Mouse (Mus musculus): Measurements from ENCODE around the gene Srsf4. TPM values are rescaled to one million over a fixed set of nuclear protein-coding genes. Genes with fewer than 3 reads are reported as not detected.

The Srsf4 gene
- total and polyA plus RNA-seq, 2 experiments from 2014 or later: 49.4 to 99.7 TPM

GRCm38 (mm10) chr4:131924096-131924810 lies 50.8 kb downstream of the Srsf4 start:
- no peak overlapping the region for H3K27ac ChIP-seq (ENCODE audit: low read depth, low read length)
- TF ChIP-seq CTCF (IDR thresholded peaks at IDR 0.05; ENCODE audit: low read depth): no peak
- H3K9ac ChIP-seq: no peak overlapping the region
- peaks cover 36% of the 10 kb centered on the region for H3K27me3 ChIP-seq (ENCODE audit: insufficient read depth, low read length)
- H3K36me3 ChIP-seq (ENCODE audit: insufficient read depth): peaks cover 44% of the 10 kb centered on the region
- no peaks in the 10 kb centered on the region for H3K4me1 ChIP-seq (ENCODE audit: insufficient read depth)
- ATAC-seq: no peak
- DNase-seq: no peak
- no peaks in the 10 kb centered on the region for H3K9me3 ChIP-seq (ENCODE audit: low read length)
- WGBS: 38% methylated on average over 6 of the region's 6 CpGs
- no peak overlapping the region for H3K4me2 ChIP-seq (ENCODE audit: low read depth)
- no peak overlapping the region for H3K4me3 ChIP-seq (ENCODE audit: low read depth, low read length)

- ATAC-seq (no peak), DNase-seq (no peak)
- WGBS: 82% methylated on average over 6 of the region's 6 CpGs
- no peak for TF ChIP-seq CTCF (IDR thresholded peaks at IDR 0.05; ENCODE audit: low read depth)
- Histone ChIP-seq H3K27ac (ENCODE audit: low read depth, low read length) (no peak overlapping the region), H3K9me3 (ENCODE audit: low read length) (no peaks in the 10 kb centered on the region), H3K4me3 (ENCODE audit: low read depth, low read length) (no peak overlapping the region), H3K4me2 (ENCODE audit: low read depth) (no peak overlapping the region), H3K36me3 (ENCODE audit: insufficient read depth) (peaks cover 68% of the 10 kb centered on the region), H3K27me3 (ENCODE audit: insufficient read depth, low read length) (no peaks in the 10 kb centered on the region), H3K4me1 (ENCODE audit: insufficient read depth) (no peaks in the 10 kb centered on the region), H3K9ac (no peak overlapping the region)
Observed at GRCm38 (mm10) chr4:131929146-131929545, 55.7 kb downstream of the Srsf4 start.

GRCm38 (mm10) chr4:131939459-131939858 lies 66.0 kb downstream of the Srsf4 start:
- Histone ChIP-seq H3K9me3 (ENCODE audit: low read length) (no peaks in the 10 kb centered on the region), H3K4me1 (ENCODE audit: insufficient read depth) (no peaks in the 10 kb centered on the region), H3K4me3 (ENCODE audit: low read depth, low read length) (no peak overlapping the region), H3K4me2 (ENCODE audit: low read depth) (no peak overlapping the region), H3K9ac (no peak overlapping the region), H3K27me3 (ENCODE audit: insufficient read depth, low read length) (no peaks in the 10 kb centered on the region), H3K36me3 (ENCODE audit: insufficient read depth) (peaks cover 15% of the 10 kb centered on the region), H3K27ac (ENCODE audit: low read depth, low read length) (no peak overlapping the region)
- ATAC-seq (no peak), DNase-seq (no peak)
- 67% methylated on average over 2 of the region's 2 CpGs for WGBS
- no peak for TF ChIP-seq CTCF (IDR thresholded peaks at IDR 0.05; ENCODE audit: low read depth)

- Histone ChIP-seq H3K27ac (ENCODE audit: low read depth, low read length) (no peak overlapping the region), H3K4me2 (ENCODE audit: low read depth) (no peak overlapping the region), H3K36me3 (ENCODE audit: insufficient read depth) (0 out of 2 replicates have a peak, but pooled peaks cover 3% of the 10 kb centered on the region), H3K4me3 (ENCODE audit: low read depth, low read length) (no peak overlapping the region), H3K4me1 (ENCODE audit: insufficient read depth) (no peaks in the 10 kb centered on the region), H3K9ac (no peak overlapping the region), H3K27me3 (ENCODE audit: insufficient read depth, low read length) (no peaks in the 10 kb centered on the region), H3K9me3 (ENCODE audit: low read length) (no peaks in the 10 kb centered on the region)
- WGBS: 85% methylated on average over 4 of the region's 4 CpGs
- no peak for TF ChIP-seq CTCF (IDR thresholded peaks at IDR 0.05; ENCODE audit: low read depth)
- DNase-seq: no peak
- ATAC-seq: no peak
Observed at GRCm38 (mm10) chr4:131940846-131941245, 67.4 kb downstream of the Srsf4 start.

- no peaks in the 10 kb centered on the region for H3K9me3 ChIP-seq (ENCODE audit: low read length)
- no peak for TF ChIP-seq CTCF (IDR thresholded peaks at IDR 0.05; ENCODE audit: low read depth)
- 88% methylated on average over 11 of the region's 11 CpGs for WGBS
- no peak overlapping the region for H3K27ac ChIP-seq (ENCODE audit: low read depth, low read length)
- no peaks in the 10 kb centered on the region for H3K36me3 ChIP-seq (ENCODE audit: insufficient read depth)
- no peak overlapping the region for H3K9ac ChIP-seq
- H3K27me3 ChIP-seq (ENCODE audit: insufficient read depth, low read length): no peaks in the 10 kb centered on the region
- ATAC-seq (no peak), DNase-seq (no peak)
- no peaks in the 10 kb centered on the region for H3K4me1 ChIP-seq (ENCODE audit: insufficient read depth)
- no peak overlapping the region for H3K4me3 ChIP-seq (ENCODE audit: low read depth, low read length)
- H3K4me2 ChIP-seq (ENCODE audit: low read depth): no peak overlapping the region
Observed at GRCm38 (mm10) chr4:131947848-131948247, 74.4 kb downstream of the Srsf4 start.

GRCm38 (mm10) chr4:131949903-131950302 lies 76.5 kb downstream of the Srsf4 start:
- DNase-seq: no peak
- H3K36me3 ChIP-seq (ENCODE audit: insufficient read depth): peaks cover 3% of the 10 kb centered on the region
- no peak overlapping the region for H3K4me2 ChIP-seq (ENCODE audit: low read depth)
- WGBS: 21% methylated on average over 5 of the region's 5 CpGs
- no peak overlapping the region for H3K4me3 ChIP-seq (ENCODE audit: low read depth, low read length)
- no peak overlapping the region for H3K27ac ChIP-seq (ENCODE audit: low read depth, low read length)
- no peaks in the 10 kb centered on the region for H3K4me1 ChIP-seq (ENCODE audit: insufficient read depth)
- no peak overlapping the region for H3K9ac ChIP-seq
- TF ChIP-seq CTCF (IDR thresholded peaks at IDR 0.05; ENCODE audit: low read depth): no peak
- H3K27me3 ChIP-seq (ENCODE audit: insufficient read depth, low read length): no peaks in the 10 kb centered on the region
- ATAC-seq: no peak
- H3K9me3 ChIP-seq (ENCODE audit: low read length): no peaks in the 10 kb centered on the region

GRCm38 (mm10) chr4:131950657-131951056 lies 77.2 kb downstream of the Srsf4 start:
- Histone ChIP-seq H3K4me3 (ENCODE audit: low read depth, low read length) (no peak overlapping the region), H3K27ac (ENCODE audit: low read depth, low read length) (no peak overlapping the region), H3K9me3 (ENCODE audit: low read length) (no peaks in the 10 kb centered on the region), H3K4me2 (ENCODE audit: low read depth) (no peak overlapping the region), H3K36me3 (ENCODE audit: insufficient read depth) (peaks cover 6% of the 10 kb centered on the region), H3K9ac (no peak overlapping the region), H3K27me3 (ENCODE audit: insufficient read depth, low read length) (no peaks in the 10 kb centered on the region), H3K4me1 (ENCODE audit: insufficient read depth) (no peaks in the 10 kb centered on the region)
- DNase-seq (no peak), ATAC-seq (no peak)
- 53% methylated on average over 8 of the region's 8 CpGs for WGBS
- TF ChIP-seq CTCF (IDR thresholded peaks at IDR 0.05; ENCODE audit: low read depth): no peak

Other genes with a start within 250 kb of the Srsf4 start
- 18.5 and 27.4 TPM in 2 replicates for gene Ptpru, start 35.3 kb upstream of the Srsf4 start, total RNA-seq (2014; rRNA removed)
- 15.0 and 21.2 TPM in 2 replicates for gene Ptpru, start 35.3 kb upstream of the Srsf4 start, polyA plus RNA-seq (2015; fragmentation: Nextera tagmentation; extraction: Ambion mirVana)
- 20.3 and 22.2 TPM in 2 replicates for gene Mecr, start 30.1 kb upstream of the Srsf4 start, total RNA-seq (2014; rRNA removed)
- 31.8 and 32.1 TPM in 2 replicates for gene Mecr, start 30.1 kb upstream of the Srsf4 start, polyA plus RNA-seq (2015; fragmentation: Nextera tagmentation; extraction: Ambion mirVana)
- gene Tmem200b, start 48.2 kb downstream of the Srsf4 start, total RNA-seq (2014; rRNA removed): 2.5 and 2.7 TPM in 2 replicates
- 0.26 and 0.33 TPM in 2 replicates for gene Tmem200b, start 48.2 kb downstream of the Srsf4 start, polyA plus RNA-seq (2015; fragmentation: Nextera tagmentation; extraction: Ambion mirVana)
- gene Gm10300, start 201.1 kb downstream of the Srsf4 start, total RNA-seq (2014; rRNA removed): 0.14 TPM in 1 of 2 replicates, not detected in the other
- not detected in 2 replicates for gene Gm10300, start 201.1 kb downstream of the Srsf4 start, polyA plus RNA-seq (2015; fragmentation: Nextera tagmentation; extraction: Ambion mirVana)
- 65.0 and 68.3 TPM in 2 replicates for gene Epb41, start 201.7 kb downstream of the Srsf4 start, total RNA-seq (2014; rRNA removed)
- 32.4 and 36.5 TPM in 2 replicates for gene Epb41, start 201.7 kb downstream of the Srsf4 start, polyA plus RNA-seq (2015; fragmentation: Nextera tagmentation; extraction: Ambion mirVana)